Mouse (Mus musculus) spleen, adult 2 months (tissue): ENCODE data around the gene Ctnna3.

Experiments used
- CTCF ChIP-seq: fragments of 200-500 bp; IDR thresholded peaks from 2 replicates; pipeline ENCODE4 v1.5.1; 2011; ENCODE audit warnings: mild to moderate bottlenecking, inconsistent platforms; ENCODE audit not compliant: insufficient read depth, insufficient read length, insufficient replicate concordance; ENCODE audit errors: extremely low read depth
- POLR2A ChIP-seq: fragments of 200-500 bp; IDR thresholded peaks from 2 replicates; pipeline ENCODE4 v1.6.1; 2011; ENCODE audit warnings: low read depth, low read length, inconsistent platforms

DNA sequence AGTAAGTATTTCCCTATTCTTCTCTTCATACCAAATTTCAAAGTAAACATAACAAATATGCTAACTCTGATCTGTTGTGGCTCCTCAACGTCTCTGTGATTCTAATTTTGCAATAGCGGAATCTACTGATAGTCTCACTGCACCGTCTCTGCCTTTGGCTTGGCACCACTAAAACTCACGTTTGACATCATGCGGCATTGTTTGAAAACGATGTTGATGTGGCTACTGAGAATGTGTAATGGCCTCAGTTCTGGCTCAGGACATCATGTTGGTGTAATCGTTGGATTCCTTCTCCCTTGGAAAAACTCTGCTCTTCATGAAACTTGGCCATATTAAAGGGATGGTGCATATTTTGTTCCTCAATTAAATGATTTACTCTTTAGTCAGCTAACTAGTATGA, 439.2 kb downstream of the Ctnna3 start:
- TF ChIP-seq CTCF: no peak
- no peak for TF ChIP-seq POLR2A
